22 mouse cellular contexts compared by ENCODE assay signal in the genomic region with DNA sequence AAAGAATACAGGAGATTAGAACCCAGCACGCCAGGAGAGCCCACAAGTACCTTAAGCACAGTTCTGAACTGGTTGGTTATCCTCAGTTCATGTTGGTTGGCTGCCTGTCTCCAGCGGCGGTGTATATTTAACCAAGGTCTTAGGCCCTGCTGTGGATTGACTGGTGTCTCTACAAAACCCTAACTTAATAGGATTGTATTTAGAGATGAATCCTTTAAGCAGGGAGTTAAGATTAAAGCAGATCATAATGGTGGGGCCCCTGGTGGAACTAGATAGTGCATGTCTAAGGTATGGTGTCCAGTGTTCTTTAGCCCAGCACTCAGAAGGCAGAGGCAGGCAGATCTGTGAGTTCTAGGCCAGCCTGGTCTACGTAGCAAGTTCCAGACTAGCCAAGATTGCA. TPM values are rescaled to one million over a fixed set of nuclear protein-coding genes. Genes with fewer than 3 reads are reported as not detected.
"Had no signal": no experiment of that assay in that cellular context is flagged by ENCODE, and none has a peak within 500 bp of the region (broad histone marks: within the 10 kb centered on the region; RNA-seq: fewer than 3 reads in every experiment).

No protein-coding gene starts in this region.

- ATAC-seq: hindbrain, embryonic 16.5 days; intestine, embryonic 16.5 days had no signal

- H3K9ac ChIP-seq: heart, embryonic 12.5 days; hindbrain, embryonic 12.5 days; hindbrain, embryonic 14.5 days; kidney, embryonic 15.5 days; liver, embryonic 15.5 days had no signal

- H3K27ac ChIP-seq: hindbrain, embryonic 12.5 days; hindbrain, embryonic 14.5 days had no signal

- H3K27me3 ChIP-seq: heart, embryonic 12.5 days; kidney, embryonic 15.5 days; limb, embryonic 12.5 days; liver, embryonic 13.5 days; liver, embryonic 15.5 days had no signal

- H3K9me3 ChIP-seq: heart, embryonic 10.5 days; heart, embryonic 12.5 days; hindbrain, embryonic 12.5 days; kidney, embryonic 15.5 days; limb, embryonic 10.5 days; limb, embryonic 12.5 days; liver, embryonic 13.5 days; liver, embryonic 15.5 days had no signal

- H3K36me3 ChIP-seq: heart, embryonic 12.5 days; kidney, embryonic 15.5 days; liver, embryonic 13.5 days; liver, embryonic 15.5 days had no signal

- H3K4me3 ChIP-seq: hindbrain, embryonic 12.5 days had no signal

- DNase-seq: gastrocnemius, adult 2 months; gastrocnemius, postnatal 10 days; gastrocnemius, postnatal 36 days; heart, postnatal 4 days; kidney, adult 11 months; kidney, adult 2 months; kidney, adult 9 months; kidney, postnatal 14 days; kidney, postnatal 36 days; layer of hippocampus, adult 9-11 months; layer of hippocampus, postnatal 36 days; liver, embryonic 13.5 days had no signal

RNA-seq across cellular contexts. Expression of a gene that starts 2.1 kb away (rescaled TPM):
- total RNA-seq: gastrocnemius, adult 2 months; gastrocnemius, postnatal 36 days had no signal
